Mouse (Mus musculus) left cerebral cortex, postnatal 25 days (tissue): ENCODE measurements around the gene Mink1. TPM values are rescaled to one million over a fixed set of nuclear protein-coding genes. Genes with fewer than 3 reads are reported as not detected.
"Not testable (repeated sequence)": the region's sequence is repeated elsewhere in the genome, so short reads cannot be mapped to it uniquely, and the experiment has no call there.

Source experiments
- DNase-seq, 2 experiments: peaks; one replicate each; pipeline ENCODE4 v3.0.0; 2022; ENCODE audit warnings: low spot score in 2 of 2, mixed read lengths in 1 of 2
- intact Hi-C: fragments of 180-260 bp; cut with DNase I; formaldehyde crosslinking; loops from one replicate; pipeline ENCODE4 v1.15.1; 2025
- total RNA-seq, 2 experiments: library from RNA; stranded (reverse); gene quantifications; 2 replicates each; pipeline ENCODE4 v1.2.3; 2021

The Mink1 gene
- total RNA-seq, 2 experiments from 2014 or later, result 412 to 432 TPM

DNA sequence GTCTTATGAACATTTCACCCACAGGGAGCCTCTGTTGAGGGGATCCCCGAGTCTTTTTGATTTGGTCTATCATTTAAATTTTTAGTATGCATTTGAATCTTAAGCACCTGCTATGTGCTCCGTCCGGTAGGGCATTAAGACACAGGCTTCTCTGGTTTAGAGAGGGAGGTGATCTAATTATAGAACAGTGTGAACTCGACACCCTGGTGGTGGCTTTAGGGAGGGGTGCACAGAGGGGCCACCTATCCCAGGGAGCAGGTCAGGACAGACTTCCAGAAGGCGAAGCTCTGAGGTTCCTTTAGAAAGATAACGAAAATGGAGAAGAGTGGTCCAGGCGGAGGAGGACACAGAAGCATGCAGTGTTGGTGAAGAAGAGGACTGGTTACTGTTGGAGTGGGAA is 18.2 kb upstream of the Mink1 start:
- DNase-seq, result no peak
- intact Hi-C loops, result no loop called here

DNA sequence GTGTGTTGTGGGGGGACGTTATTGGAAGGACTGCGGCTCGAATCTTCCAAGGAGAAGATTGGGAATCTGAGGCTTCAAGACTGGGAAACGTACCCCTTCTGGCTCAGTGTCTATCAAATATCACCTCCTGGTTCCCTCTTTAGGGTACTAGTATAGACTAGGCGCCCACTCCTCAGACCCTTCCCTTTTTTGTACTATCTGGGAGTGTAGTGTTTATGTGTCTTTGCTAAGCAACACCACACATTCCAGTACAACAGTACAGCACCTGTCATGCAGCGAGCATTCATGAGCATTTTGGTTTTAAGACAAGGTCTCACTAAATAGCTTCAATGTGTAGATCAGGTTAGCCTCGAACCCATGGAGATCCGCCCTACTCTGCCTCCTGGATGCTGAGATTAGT is 11.2 kb upstream of the Mink1 start:
- no peak for DNase-seq
- intact Hi-C loops, result no loop called here

DNA sequence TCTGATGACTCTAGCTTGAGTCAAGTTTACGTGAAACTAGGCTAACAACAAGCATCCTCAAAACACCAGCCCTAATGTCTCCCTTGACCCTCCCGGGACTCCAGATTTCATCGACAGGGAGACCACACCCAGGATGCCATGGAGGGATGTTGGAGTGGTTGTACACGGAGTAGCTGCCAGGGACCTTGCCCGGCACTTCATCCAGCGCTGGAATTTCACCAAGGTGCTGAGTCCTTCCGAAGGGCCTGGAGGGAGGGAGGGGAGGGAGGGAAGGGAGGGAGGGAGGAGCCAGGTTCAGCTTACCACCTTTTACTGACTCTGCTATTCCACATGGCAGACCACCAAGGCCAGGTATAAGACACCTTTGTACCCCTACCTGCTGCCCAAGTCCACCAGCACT is 8.7 kb upstream of the Mink1 start:
- intact Hi-C loops, result no loop called here
- DNase-seq, result no peak

DNA sequence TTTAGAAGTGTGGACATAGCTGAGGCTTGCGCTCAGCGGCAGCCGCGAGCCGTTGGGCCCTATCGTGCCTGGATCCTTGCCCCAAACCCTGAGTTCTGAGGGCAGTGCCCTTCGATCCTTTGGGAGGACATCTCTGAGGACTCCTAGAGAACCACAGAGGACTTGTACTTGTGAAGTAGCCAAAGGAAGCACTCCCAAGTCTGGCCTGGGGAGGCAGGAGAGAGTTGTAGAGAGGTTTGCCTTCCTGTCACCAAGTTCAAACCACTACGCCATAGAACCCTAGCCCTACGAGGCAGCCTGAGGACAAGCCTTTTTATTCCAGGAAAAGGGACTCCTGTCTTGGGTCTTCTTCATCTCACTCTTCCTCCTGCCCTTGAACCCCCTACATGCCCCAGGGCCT is 5.1 kb upstream of the Mink1 start:
- no peak for DNase-seq
- intact Hi-C loops, result no loop called here

- intact Hi-C loops, result loop anchor here (1.0 to 5.0 kb wide), 4 partner anchors 10 to 40 kb away; partner anchors contain the start of genes Pld2 and Psmb6
- no peak for DNase-seq
Measured at GRCm38 (mm10) chr11:70561937-70562286, 769 bp upstream of the Mink1 start.

GRCm38 (mm10) chr11:70562995-70563469 is 351 bp downstream of the Mink1 start:
- DNase-seq, result no peak
- intact Hi-C loops, result loop anchor here (1.0 to 5.0 kb wide), 3 partner anchors 9 to 39 kb away; partner anchors contain the start of gene Pld2

DNA sequence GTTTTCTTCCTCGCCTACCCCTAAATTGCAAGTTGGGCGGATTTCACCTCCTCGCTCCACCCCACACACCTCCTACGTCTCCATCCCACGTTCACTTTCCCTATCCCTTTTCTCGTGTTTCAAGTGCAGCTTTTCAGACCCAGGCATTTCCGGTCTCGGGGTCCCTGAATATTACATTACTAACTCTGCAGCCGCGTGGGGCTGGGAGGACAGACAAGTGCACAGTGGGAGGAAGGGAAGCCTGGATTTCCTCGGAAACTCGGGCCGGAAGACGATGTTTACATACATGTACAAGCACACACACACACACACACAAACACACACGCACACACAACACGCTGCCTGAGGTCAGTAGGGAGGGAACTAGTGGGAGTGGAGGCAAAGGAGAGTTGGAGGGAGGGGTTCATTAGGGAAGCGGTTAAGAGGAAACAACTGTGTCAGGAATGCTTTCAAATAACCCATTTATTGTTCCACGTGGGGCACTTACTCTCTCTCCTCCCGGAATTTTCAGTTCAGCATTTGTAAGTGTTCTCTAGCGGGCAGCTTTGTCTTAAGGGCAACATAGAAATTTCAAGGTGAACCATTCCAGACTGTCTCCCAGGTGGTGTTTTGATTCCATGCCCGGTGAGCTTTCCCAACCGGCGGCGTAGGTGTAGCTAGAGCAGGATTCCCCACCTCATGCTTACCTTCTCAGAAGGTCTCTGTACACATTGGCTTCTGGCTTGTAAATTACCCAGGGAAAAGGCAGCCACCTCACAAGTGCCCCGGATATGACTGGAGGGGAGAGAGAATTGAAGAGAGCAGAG is 992 bp downstream of the Mink1 start:
- intact Hi-C loops, result loop anchor here (5.0 kb wide), 1 partner anchor 39 kb away; no protein-coding TSS in a partner anchor
- peak in 1 of 2 experiments; percentile 49 for DNase-seq

GRCm38 (mm10) chr11:70564276-70564873 is 1.7 kb downstream of the Mink1 start:
- DNase-seq, result no peak
- intact Hi-C loops, result loop anchor here (5.0 kb wide), 1 partner anchor 38 kb away; no protein-coding TSS in a partner anchor

GRCm38 (mm10) chr11:70566586-70566985 is 3.9 kb downstream of the Mink1 start:
- no peak for DNase-seq
- intact Hi-C loops, result no loop called here

GRCm38 (mm10) chr11:70570614-70571013 is 7.9 kb downstream of the Mink1 start:
- intact Hi-C loops, DNase-seq: not testable (repeated sequence)

DNA sequence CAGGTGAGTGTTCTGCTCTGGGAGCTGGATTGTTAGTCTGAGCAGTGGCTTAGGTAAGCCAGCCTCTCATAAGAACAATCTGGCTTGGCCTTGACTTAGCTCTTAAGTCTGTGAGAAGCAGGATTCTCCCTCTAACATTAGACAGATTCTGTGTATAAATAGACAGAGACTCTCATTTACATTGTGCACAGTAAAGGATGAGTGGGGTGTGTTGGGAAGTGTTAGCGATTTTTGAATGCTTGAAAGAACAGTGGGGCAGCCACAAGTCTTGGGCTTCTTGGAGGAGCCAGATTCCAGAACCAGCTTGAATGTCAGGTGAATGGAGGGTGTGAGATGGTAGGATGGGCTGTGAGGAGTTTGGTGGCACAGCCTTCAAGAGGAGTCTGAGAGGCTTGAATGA is 9.0 kb downstream of the Mink1 start:
- DNase-seq, result peak in 1 of 2 experiments; percentile 82
- intact Hi-C loops, result loop anchor here (1.0 kb wide), 1 partner anchor 9 kb away; the partner anchor contains the start of gene Mink1

DNA sequence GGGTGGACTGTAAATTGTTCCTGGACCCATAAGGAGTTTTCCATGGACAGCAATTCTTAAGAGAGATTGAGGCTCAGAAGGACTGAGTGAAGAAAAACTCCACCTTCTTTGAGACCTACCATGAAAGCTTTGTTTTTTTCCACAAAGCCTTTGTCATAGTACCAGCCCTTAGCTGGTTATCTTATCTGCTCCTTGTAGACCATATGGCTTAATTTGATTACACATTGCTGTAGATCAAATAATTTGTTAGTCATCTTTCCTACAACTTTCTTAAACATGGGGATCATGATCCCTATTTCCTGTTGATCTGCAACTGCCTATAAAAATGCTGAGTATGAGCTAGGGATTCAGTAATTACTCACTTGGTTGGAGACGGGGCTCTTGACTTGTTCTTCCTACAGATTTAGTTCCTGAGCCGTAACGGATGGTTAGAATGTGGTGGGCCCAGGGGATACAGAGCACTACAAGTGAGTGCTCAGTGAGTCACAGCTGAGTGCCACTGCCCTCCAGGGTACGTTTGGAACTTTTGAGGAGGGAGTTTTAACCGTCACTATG is 9.7 kb downstream of the Mink1 start:
- intact Hi-C loops, result loop anchor here (1.0 kb wide), 1 partner anchor 10 kb away; the partner anchor contains the start of gene Mink1

GRCm38 (mm10) chr11:70573872-70574271 is 11.2 kb downstream of the Mink1 start:
- peak in 1 of 2 experiments; percentile 61 for DNase-seq
- intact Hi-C loops, result no loop called here

More for the DNA sequence above, 9.7 kb downstream of the Mink1 start:
- DNase-seq, result no peak

DNA sequence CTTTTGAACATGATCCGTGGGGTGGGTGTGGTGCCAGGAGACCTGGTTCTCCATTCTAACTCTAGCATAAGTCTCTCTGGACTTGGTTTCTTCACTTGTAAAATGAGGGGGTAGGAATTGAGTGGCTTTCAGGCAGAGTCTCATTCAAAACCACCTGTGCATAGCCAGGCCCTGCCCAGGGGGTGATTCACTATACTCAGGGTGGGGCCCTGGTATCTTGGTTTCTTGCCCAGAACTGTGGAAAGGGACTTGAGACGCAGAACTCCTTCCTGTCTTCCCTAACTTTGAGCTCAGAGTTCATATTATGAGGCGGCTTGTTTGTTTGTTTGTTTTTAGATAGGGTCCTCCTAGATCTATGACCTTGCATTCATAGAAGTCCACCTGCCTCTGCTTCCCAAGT is 14.5 kb downstream of the Mink1 start:
- DNase-seq, result no peak
- intact Hi-C loops, result no loop called here

GRCm38 (mm10) chr11:70578962-70579361 is 16.3 kb downstream of the Mink1 start:
- DNase-seq, result no peak
- intact Hi-C loops, result no loop called here

GRCm38 (mm10) chr11:70579710-70580357 is 17.2 kb downstream of the Mink1 start:
- intact Hi-C loops, result no loop called here

DNA sequence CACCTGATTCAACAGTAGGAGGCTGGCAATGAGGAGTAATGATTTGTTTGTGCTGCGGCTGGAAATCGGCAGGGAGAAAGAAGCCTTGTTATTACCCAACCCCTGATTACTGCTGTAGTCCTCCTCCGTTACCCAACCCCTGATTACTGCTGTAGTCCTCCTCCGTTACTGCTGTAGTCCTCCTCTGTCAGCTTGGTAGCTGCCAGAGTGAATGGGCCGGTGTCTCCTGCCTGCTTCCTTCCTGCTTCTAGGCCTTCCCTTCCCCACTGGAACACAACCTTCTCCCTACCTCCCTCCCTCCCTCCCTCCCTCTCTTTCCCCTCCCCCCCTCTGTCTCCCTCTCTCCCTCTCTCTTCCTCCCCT is 17.7 kb downstream of the Mink1 start:
- DNase-seq, result no peak
- intact Hi-C loops, result no loop called here

More at GRCm38 (mm10) chr11:70579710-70580357, 17.2 kb downstream of the Mink1 start:
- no peak for DNase-seq

- DNase-seq, result no peak
- intact Hi-C loops, result no loop called here
Measured at GRCm38 (mm10) chr11:70580921-70581320, 18.2 kb downstream of the Mink1 start.

GRCm38 (mm10) chr11:70582196-70582595 is 19.5 kb downstream of the Mink1 start:
- DNase-seq, result no peak

More at GRCm38 (mm10) chr11:70582196-70582595, 19.5 kb downstream of the Mink1 start:
- intact Hi-C loops, result no loop called here
